Mouse (Mus musculus) liver, embryonic 14.5 days (tissue): ENCODE data around the gene Capza1. TPM values are rescaled to one million over a fixed set of nuclear protein-coding genes. Genes with fewer than 3 reads are reported as not detected.

Source experiments
- ATAC-seq: fragments of 200-750 bp; cut with Nextera tagmentation; 2 replicates; pipeline ENCODE4 v1.8.0; 2017; ENCODE audit warnings: moderate number of reproducible peaks, mild to moderate bottlenecking, moderate library complexity; ENCODE audit not compliant: insufficient read depth
- DNase-seq, 3 experiments: peaks; one replicate each; pipeline ENCODE4 v3.0.0-alpha.2; 2012 to 2013; ENCODE audit warnings: low read depth in 3 of 3, low spot score in 3 of 3
- H3K27ac ChIP-seq: fragments of 300-500 bp; sonication (generic); 2 replicates; pipeline ENCODE4 v1.5.1; 2014; ENCODE audit warnings: moderate library complexity, mild to moderate bottlenecking, control low read depth, inconsistent platforms
- H3K27me3 ChIP-seq: fragments of 300-500 bp; sonication (generic); 2 replicates; pipeline ENCODE4 v1.6.1; 2014; ENCODE audit warnings: mild to moderate bottlenecking, low read length, moderate library complexity; ENCODE audit not compliant: control insufficient read depth, insufficient read depth
- H3K36me3 ChIP-seq: fragments of 300-500 bp; sonication (generic); replicated peaks from 2 replicates; pipeline ENCODE4 v1.6.1; 2014; ENCODE audit warnings: low read depth; ENCODE audit not compliant: control insufficient read depth, insufficient read depth
- H3K4me1 ChIP-seq, 2 experiments: fragments of 200-500 bp in 1 of 2; fragments of 300-500 bp in 1 of 2; sonication (generic) in 1 of 2; replicated peaks; 2 replicates each; pipeline ENCODE4 v1.6.1; 2012 to 2014; ENCODE audit warnings: antibody characterized with exemption in 1 of 2, inconsistent platforms in 1 of 2, low read length in 1 of 2; ENCODE audit not compliant: control insufficient read depth in 2 of 2, insufficient read depth in 2 of 2
- H3K4me2 ChIP-seq: fragments of 300-500 bp; sonication (generic); 2 replicates; pipeline ENCODE4 v1.6.1; 2014; ENCODE audit warnings: low read depth, mild to moderate bottlenecking, control low read depth, moderate library complexity
- H3K4me3 ChIP-seq, 2 experiments: fragments of 200-500 bp in 1 of 2; fragments of 300-500 bp in 1 of 2; sonication (generic) in 1 of 2; 2 replicates each; pipeline ENCODE4 v1.5.1; 2012 to 2014; ENCODE audit warnings: low read depth in 2 of 2, low read length in 2 of 2, mild to moderate bottlenecking in 2 of 2, control low read depth in 1 of 2, inconsistent platforms in 1 of 2, moderate library complexity in 1 of 2; ENCODE audit not compliant: insufficient read depth in 1 of 2
- H3K9ac ChIP-seq: fragments of 300-500 bp; sonication (generic); replicated peaks from 2 replicates; pipeline ENCODE4 v1.6.1; 2014; ENCODE audit warnings: mild to moderate bottlenecking, control low read depth, moderate library complexity
- H3K9me3 ChIP-seq: fragments of 300-500 bp; sonication (generic); 2 replicates; pipeline ENCODE4 v1.6.1; 2016; ENCODE audit warnings: low read length, mixed read lengths; ENCODE audit not compliant: control insufficient read depth
- CTCF ChIP-seq: IDR thresholded peaks from 2 replicates; pipeline ENCODE4 v1.5.1; 2016; ENCODE audit warnings: antibody characterized with exemption, low read depth, control low read depth
- EP300 ChIP-seq: IDR thresholded peaks from 2 replicates; pipeline ENCODE4 v1.6.1; 2016; ENCODE audit warnings: antibody characterized with exemption, low read depth
- WGBS: fragments of 180-500 bp; shearing (Covaris S2); extraction: QIAGEN DNeasy Blood & Tissue Kit; methylation state at CpG from one replicate; pipeline ENCODE4 v1.1.7; 2014; ENCODE audit not compliant: insufficient replicate concordance; 5-methylcytosine and 5-hydroxymethylcytosine counted together
- polyA plus RNA-seq, 2 experiments: library from polyadenylated mRNA; depleted of rRNA in 1 of 2; stranded (reverse) in 1 of 2; unstranded in 1 of 2; fragments of >200 nt; fragmentation: Nextera tagmentation in 1 of 2; extraction: Ambion mirVana in 1 of 2; gene quantifications; 2 replicates each; pipeline versions ENCODE4 v1.2.1 to v1.2.3; 2012 to 2014

Gene Capza1
- polyA plus RNA-seq, 2 experiments: 30.4 to 84.0 TPM

GRCm38 (mm10) chr3:104794953-104795470 is 69.3 kb downstream of the Capza1 start:
- no peaks in the 10 kb centered on the region for H3K9me3 ChIP-seq
- peaks cover under 1% of the 10 kb centered on the region; the same call in 1 of the 2 replicates for H3K27me3 ChIP-seq
- 68% methylated on average over 12 of the region's 12 CpGs for WGBS
- DNase-seq (no peak), ATAC-seq (no peak)
- H3K36me3 ChIP-seq: no peaks in the 10 kb centered on the region
- H3K4me2 ChIP-seq: no peak overlapping the region
- H3K27ac ChIP-seq: no peak overlapping the region
- H3K9ac ChIP-seq: no peak overlapping the region
- peaks cover 0 to 10% of the 10 kb centered on the region in 2 experiments; a peak in 2 of 4 replicates for H3K4me1 ChIP-seq
- H3K4me3 ChIP-seq: no peak overlapping the region
- no peak for TF ChIP-seq CTCF
- TF ChIP-seq EP300: no peak

- no peak overlapping the region for H3K27ac ChIP-seq
- peaks cover 0 to 10% of the 10 kb centered on the region in 2 experiments; a peak in 2 of 4 replicates for H3K4me1 ChIP-seq
- H3K4me2 ChIP-seq: no peak overlapping the region
- no peak overlapping the region for H3K4me3 ChIP-seq
- DNase-seq: peak in 1 of 3 experiments; percentile 50
- H3K9ac ChIP-seq: no peak overlapping the region
- H3K9me3 ChIP-seq: no peaks in the 10 kb centered on the region
- H3K36me3 ChIP-seq: no peaks in the 10 kb centered on the region
- WGBS: 35% methylated on average over 20 of the region's 20 CpGs
- H3K27me3 ChIP-seq: peaks cover 7% of the 10 kb centered on the region
- TF ChIP-seq CTCF (no peak), EP300 (no peak)
- ATAC-seq: peak; percentile 67
These were observed 70.2 kb downstream of the Capza1 start for GRCm38 (mm10) chr3:104793871-104794828.

GRCm38 (mm10) chr3:104792360-104793270 is 71.7 kb downstream of the Capza1 start:
- H3K4me3 ChIP-seq: no peak overlapping the region
- DNase-seq: no peak
- H3K27me3 ChIP-seq: peaks cover 20% of the 10 kb centered on the region
- no peak overlapping the region for H3K4me2 ChIP-seq
- H3K9ac ChIP-seq: no peak overlapping the region
- 44% methylated on average over 15 of the region's 15 CpGs for WGBS
- no peak overlapping the region for H3K27ac ChIP-seq
- no peak for ATAC-seq
- peaks cover 0 to 10% of the 10 kb centered on the region in 2 experiments; a peak in 2 of 4 replicates for H3K4me1 ChIP-seq
- no peaks in the 10 kb centered on the region for H3K36me3 ChIP-seq
- TF ChIP-seq EP300 (no peak), CTCF (no peak)
- no peaks in the 10 kb centered on the region for H3K9me3 ChIP-seq

GRCm38 (mm10) chr3:104791671-104792070 is 72.6 kb downstream of the Capza1 start:
- peaks cover 0 to 10% of the 10 kb centered on the region in 2 experiments; a peak in 2 of 4 replicates for H3K4me1 ChIP-seq
- no peak overlapping the region for H3K4me2 ChIP-seq
- H3K9me3 ChIP-seq: no peaks in the 10 kb centered on the region
- no peak overlapping the region for H3K9ac ChIP-seq
- no peak overlapping the region for H3K27ac ChIP-seq
- no peaks in the 10 kb centered on the region for H3K36me3 ChIP-seq
- DNase-seq: no peak
- 78% methylated on average over 8 of the region's 8 CpGs for WGBS
- H3K27me3 ChIP-seq: peaks cover 21% of the 10 kb centered on the region
- no peak overlapping the region for H3K4me3 ChIP-seq
- no peak for TF ChIP-seq CTCF
- no peak for TF ChIP-seq EP300
- no peak for ATAC-seq
